Mouse (Mus musculus) megakaryocyte, embryonic 14.5 days (primary cell): ENCODE measurements around the gene Acp1. TPM values are rescaled to one million over a fixed set of nuclear protein-coding genes. Genes with fewer than 3 reads are reported as not detected.
A peak's percentile ranks its signal among the peaks of the same experiment; 100 is the strongest.

Experiments used
- H3K27me3 ChIP-seq: replicated peaks from 2 replicates; pipeline ENCODE3; 2012; ENCODE audit warnings: inconsistent platforms
- H3K36me3 ChIP-seq: replicated peaks from 2 replicates; pipeline ENCODE3; 2012; ENCODE audit warnings: low read length, inconsistent platforms, mixed read lengths
- H3K4me1 ChIP-seq: 2 replicates; pipeline ENCODE4 v1.6.1; 2012; ENCODE audit warnings: inconsistent platforms
- H3K4me3 ChIP-seq: replicated peaks from 2 replicates; pipeline ENCODE3; 2012; ENCODE audit warnings: moderate library complexity, mild to moderate bottlenecking, inconsistent platforms
- H3K9me3 ChIP-seq: 2 replicates; pipeline ENCODE4 v1.6.1; 2012; ENCODE audit warnings: inconsistent platforms
- FLI1 ChIP-seq: IDR thresholded peaks from 2 replicates; pipeline ENCODE4 v1.6.1; 2012; ENCODE audit warnings: low read length, inconsistent platforms, mixed read lengths
- GATA1 ChIP-seq: IDR thresholded peaks from 3 replicates; pipeline ENCODE4 v1.6.1; 2012; ENCODE audit warnings: mixed read lengths, low read length, inconsistent platforms, borderline replicate concordance
- polyA plus RNA-seq: library from polyadenylated mRNA; stranded (reverse); fragments of >175 nt; gene quantifications from 2 replicates; pipeline ENCODE4 v1.2.3, GENCODE M21; 2012; ENCODE audit warnings: low replicate concordance; ENCODE audit not compliant: insufficient read depth

Gene Acp1
- polyA plus RNA-seq, result 1.1 TPM in 1 of 2 replicates, not detected in the other

GRCm38 (mm10) chr12:30911261-30912047 lies at the start of gene Acp1, which contains the start of gene Sh3yl1:
Gene Acp1, minus strand, starts transcription at chr12:30911589.
Gene Sh3yl1, plus strand, starts transcription at chr12:30911668.
- TF ChIP-seq GATA1 (no peak), FLI1 (no peak)
- peaks cover 3% of the 10 kb centered on the region for H3K36me3 ChIP-seq
- H3K27me3 ChIP-seq, result peaks cover 15% of the 10 kb centered on the region
- H3K4me1 ChIP-seq, result peaks cover 34% of the 10 kb centered on the region
- peak within 1 kb of the TSS; percentile 97 for H3K4me3 ChIP-seq
- H3K9me3 ChIP-seq, result no peaks in the 10 kb centered on the region

- no peaks in the 10 kb centered on the region for H3K36me3 ChIP-seq
- no peak for TF ChIP-seq GATA1
- no peak for TF ChIP-seq FLI1
Observed at GRCm38 (mm10) chr12:30944197-30944596, 32.8 kb upstream of the Acp1 start.

GRCm38 (mm10) chr12:30943057-30943986 lies 31.9 kb upstream of the Acp1 start:
- H3K27me3 ChIP-seq, result no peaks in the 10 kb centered on the region
- no peaks in the 10 kb centered on the region for H3K36me3 ChIP-seq
- H3K4me1 ChIP-seq, result no peaks in the 10 kb centered on the region
- no peak overlapping the region for H3K4me3 ChIP-seq
- no peaks in the 10 kb centered on the region for H3K9me3 ChIP-seq
- TF ChIP-seq FLI1 (no peak), GATA1 (no peak)

More at GRCm38 (mm10) chr12:30944197-30944596, 32.8 kb upstream of the Acp1 start:
- Histone ChIP-seq H3K9me3 (no peaks in the 10 kb centered on the region), H3K4me3 (no peak overlapping the region), H3K4me1 (no peaks in the 10 kb centered on the region), H3K27me3 (no peaks in the 10 kb centered on the region)

- Histone ChIP-seq H3K27me3 (no peaks in the 10 kb centered on the region), H3K36me3 (no peaks in the 10 kb centered on the region), H3K4me3 (no peak overlapping the region), H3K9me3 (no peaks in the 10 kb centered on the region), H3K4me1 (no peaks in the 10 kb centered on the region)
- TF ChIP-seq GATA1, result no peak
- TF ChIP-seq FLI1, result no peak
Observed at GRCm38 (mm10) chr12:30936899-30937298, 25.5 kb upstream of the Acp1 start.

- Histone ChIP-seq H3K9me3 (no peaks in the 10 kb centered on the region), H3K4me1 (no peaks in the 10 kb centered on the region), H3K4me3 (no peak overlapping the region), H3K27me3 (no peaks in the 10 kb centered on the region), H3K36me3 (no peaks in the 10 kb centered on the region)
- TF ChIP-seq GATA1 (no peak), FLI1 (no peak)
Observed at GRCm38 (mm10) chr12:30933299-30933698, 21.9 kb upstream of the Acp1 start.

- H3K4me1 ChIP-seq, result no peaks in the 10 kb centered on the region
- TF ChIP-seq FLI1 (no peak), GATA1 (no peak)
- H3K9me3 ChIP-seq, result no peaks in the 10 kb centered on the region
- no peaks in the 10 kb centered on the region for H3K36me3 ChIP-seq
- H3K4me3 ChIP-seq, result no peak overlapping the region
- H3K27me3 ChIP-seq, result no peaks in the 10 kb centered on the region
Observed at GRCm38 (mm10) chr12:30928182-30928581, 16.8 kb upstream of the Acp1 start.

- Histone ChIP-seq H3K27me3 (peaks cover 2% of the 10 kb centered on the region), H3K4me1 (peaks cover 3% of the 10 kb centered on the region; the same call in 1 of the 2 replicates), H3K36me3 (no peaks in the 10 kb centered on the region), H3K4me3 (peak overlapping the region; percentile 42), H3K9me3 (0 out of 2 replicates have a peak, but pooled peaks cover 3% of the 10 kb centered on the region)
- TF ChIP-seq GATA1 (no peak), FLI1 (no peak)
Observed at GRCm38 (mm10) chr12:30922401-30922800, 11.0 kb upstream of the Acp1 start.

GRCm38 (mm10) chr12:30912840-30913239 lies 1.5 kb upstream of the Acp1 start:
- no peaks in the 10 kb centered on the region for H3K9me3 ChIP-seq
- H3K4me1 ChIP-seq, result peaks cover 34% of the 10 kb centered on the region
- peaks cover 3% of the 10 kb centered on the region for H3K36me3 ChIP-seq
- peaks cover 15% of the 10 kb centered on the region for H3K27me3 ChIP-seq
- TF ChIP-seq FLI1, result no peak
- TF ChIP-seq GATA1, result no peak
- no peak overlapping the region for H3K4me3 ChIP-seq

- Histone ChIP-seq H3K36me3 (peaks cover 3% of the 10 kb centered on the region), H3K9me3 (no peaks in the 10 kb centered on the region), H3K4me1 (peaks cover 34% of the 10 kb centered on the region), H3K4me3 (peak overlapping the region; percentile 97), H3K27me3 (peaks cover 15% of the 10 kb centered on the region)
- TF ChIP-seq GATA1 (no peak), FLI1 (no peak)
Observed at GRCm38 (mm10) chr12:30912048-30912381, 626 bp upstream of the Acp1 start.

- Histone ChIP-seq H3K9me3 (no peaks in the 10 kb centered on the region), H3K36me3 (peaks cover 9% of the 10 kb centered on the region)
- TF ChIP-seq GATA1 (no peak), FLI1 (no peak)
Observed at GRCm38 (mm10) chr12:30910860-30911259, 529 bp downstream of the Acp1 start.

More at GRCm38 (mm10) chr12:30910860-30911259, 529 bp downstream of the Acp1 start:
- Histone ChIP-seq H3K4me3 (peak overlapping the region; percentile 97), H3K27me3 (peaks cover 15% of the 10 kb centered on the region), H3K4me1 (peaks cover 34% of the 10 kb centered on the region)
